Mouse (Mus musculus) cerebellum, adult 2 months (tissue): Measurements from ENCODE around the gene Rpp25l. TPM values are rescaled to one million over a fixed set of nuclear protein-coding genes. Genes with fewer than 3 reads are reported as not detected.
"Not testable (repeated sequence)": the region's sequence is repeated elsewhere in the genome, so short reads cannot be mapped to it uniquely, and the experiment has no call there.

ENCODE experiments used
- DNase-seq, 2 experiments: peaks; one replicate each; pipeline ENCODE4 v3.0.0; 2021
- H3K27ac ChIP-seq: fragments of 200-500 bp; 2 replicates; pipeline ENCODE4 v1.5.1; 2012; ENCODE audit warnings: low read length, control low read depth, inconsistent platforms; ENCODE audit not compliant: insufficient read depth
- H3K27me3 ChIP-seq: fragments of 200-500 bp; 2 replicates; pipeline ENCODE4 v1.6.1; 2012; ENCODE audit warnings: inconsistent platforms, mild to moderate bottlenecking, low read length, moderate library complexity; ENCODE audit not compliant: control insufficient read depth, insufficient read depth
- H3K4me1 ChIP-seq: fragments of 200-500 bp; 2 replicates; pipeline ENCODE4 v1.6.1; 2011; ENCODE audit warnings: low read length; ENCODE audit not compliant: control insufficient read depth, insufficient read depth
- H3K4me3 ChIP-seq: fragments of 200-500 bp; replicated peaks from 2 replicates; pipeline ENCODE3; 2011; ENCODE audit warnings: mild to moderate bottlenecking, low read depth, low read length, control low read depth; ENCODE audit not compliant: insufficient read depth
- CTCF ChIP-seq: fragments of 200-500 bp; IDR thresholded peaks from 2 replicates; pipeline ENCODE4 v1.5.1; 2011; ENCODE audit warnings: low read depth, mild to moderate bottlenecking, control low read depth, low read length, moderate library complexity, borderline replicate concordance; ENCODE audit not compliant: insufficient read depth
- POLR2A ChIP-seq: fragments of 200-500 bp; IDR thresholded peaks from 2 replicates; pipeline ENCODE4 v1.6.1; 2011; ENCODE audit warnings: low read length, control low read depth, borderline replicate concordance; ENCODE audit not compliant: insufficient read depth
- WGBS: fragments of 180-500 bp; shearing (Covaris S2); methylation state at CpG from one replicate; pipeline ENCODE4 v1.1.7; 2018; 5-methylcytosine and 5-hydroxymethylcytosine counted together
- polyA plus RNA-seq: library from polyadenylated mRNA; depleted of rRNA; stranded (reverse); fragments of >200 nt; gene quantifications from 2 replicates; pipeline ENCODE4 v1.2.3, GENCODE M21; 2012

The Rpp25l gene
- polyA plus RNA-seq, 1 experiment = 43.3 TPM

GRCm38 (mm10) chr4:41712421-41713196 is 725 bp downstream of the Rpp25l start:
- TF ChIP-seq CTCF (no peak), POLR2A (no peak)
- 7% methylated on average over 31 of the region's 31 CpGs for WGBS
- peak overlapping the region; percentile 81 for H3K27ac ChIP-seq
- peaks cover 9% of the 10 kb centered on the region; the same call in 1 of the 2 replicates for H3K4me1 ChIP-seq
- H3K27me3 ChIP-seq = no peaks in the 10 kb centered on the region
- peak in 1 of 2 experiments; percentile 54 for DNase-seq
- H3K4me3 ChIP-seq = peak overlapping the region; percentile 90

- WGBS = 21% methylated on average over 16 of the region's 16 CpGs
- Histone ChIP-seq H3K4me3 (peak overlapping the region; percentile 90), H3K4me1 (peaks cover 14% of the 10 kb centered on the region), H3K27me3 (no peaks in the 10 kb centered on the region), H3K27ac (peak overlapping the region; percentile 4; the same call in 1 of the 2 replicates)
- DNase-seq = peak; percentile 64 to 69
- TF ChIP-seq POLR2A = no peak
- no peak for TF ChIP-seq CTCF
These were observed 1.5 kb downstream of the Rpp25l start for GRCm38 (mm10) chr4:41711705-41712375.

GRCm38 (mm10) chr4:41710229-41710628 is 3.1 kb downstream of the Rpp25l start:
- Histone ChIP-seq H3K27ac (no peak overlapping the region), H3K27me3 (no peaks in the 10 kb centered on the region), H3K4me1 (peaks cover 22% of the 10 kb centered on the region), H3K4me3 (no peak overlapping the region)
- no peak for DNase-seq
- 71% methylated on average over 4 of the region's 4 CpGs for WGBS
- TF ChIP-seq POLR2A = no peak

GRCm38 (mm10) chr4:41708192-41708745 is 5.1 kb downstream of the Rpp25l start:
- WGBS = 43% methylated on average over 8 of the region's 8 CpGs
- no peak overlapping the region for H3K4me3 ChIP-seq
- peaks cover 22% of the 10 kb centered on the region for H3K4me1 ChIP-seq
- DNase-seq = peak in 1 of 2 experiments; percentile 65
- no peak overlapping the region for H3K27ac ChIP-seq
- TF ChIP-seq POLR2A (no peak), CTCF (peak; percentile 41; the same call in 1 of the 2 replicates)
- H3K27me3 ChIP-seq = no peaks in the 10 kb centered on the region

GRCm38 (mm10) chr4:41707011-41707535 is 6.3 kb downstream of the Rpp25l start:
- WGBS = 7% methylated on average over 13 of the region's 13 CpGs
- DNase-seq = peak; percentile 80 to 84

GRCm38 (mm10) chr4:41705922-41706754 is 7.2 kb downstream of the Rpp25l start:
- Histone ChIP-seq H3K4me3 (no peak overlapping the region), H3K27ac (no peak overlapping the region), H3K4me1 (peaks cover 15% of the 10 kb centered on the region), H3K27me3 (no peaks in the 10 kb centered on the region)
- TF ChIP-seq POLR2A = no peak
- no peak for TF ChIP-seq CTCF
- DNase-seq = peak in 1 of 2 experiments; percentile 44
- WGBS = 47% methylated on average over 19 of the region's 19 CpGs

More at GRCm38 (mm10) chr4:41707011-41707535, 6.3 kb downstream of the Rpp25l start:
- H3K4me3 ChIP-seq = no peak overlapping the region
- H3K4me1 ChIP-seq = peaks cover 19% of the 10 kb centered on the region
- no peaks in the 10 kb centered on the region for H3K27me3 ChIP-seq
- TF ChIP-seq CTCF = peak; percentile 84
- TF ChIP-seq POLR2A = no peak
- H3K27ac ChIP-seq = no peak overlapping the region

GRCm38 (mm10) chr4:41704651-41705050 is 8.7 kb downstream of the Rpp25l start:
- Histone ChIP-seq H3K27me3 (no peaks in the 10 kb centered on the region), H3K4me1 (peaks cover 13% of the 10 kb centered on the region), H3K27ac (no peak overlapping the region), H3K4me3 (no peak overlapping the region)
- 58% methylated on average over 5 of the region's 5 CpGs for WGBS
- TF ChIP-seq CTCF (no peak), POLR2A (no peak)
- DNase-seq = no peak

- 87% methylated on average over 2 of the region's 2 CpGs for WGBS
- H3K4me1 ChIP-seq = peaks cover 11% of the 10 kb centered on the region
- H3K4me3 ChIP-seq, H3K27me3 ChIP-seq, DNase-seq, H3K27ac ChIP-seq: not testable (repeated sequence)
These were observed 11.1 kb downstream of the Rpp25l start for GRCm38 (mm10) chr4:41702226-41702625.

GRCm38 (mm10) chr4:41700224-41700623 is 13.1 kb downstream of the Rpp25l start:
- 43% methylated on average over 2 of the region's 8 CpGs for WGBS
- H3K27ac ChIP-seq, H3K27me3 ChIP-seq, H3K4me1 ChIP-seq, H3K4me3 ChIP-seq, DNase-seq: not testable (repeated sequence)

GRCm38 (mm10) chr4:41699783-41700182 is 13.6 kb downstream of the Rpp25l start, which contains the start of gene Il11ra1:
Il11ra1 (plus strand) TSS chr4:41699989.
- WGBS = 81% methylated on average over 10 of the region's 10 CpGs
- not testable (repeated sequence) for DNase-seq, H3K4me1 ChIP-seq, H3K27me3 ChIP-seq, H3K27ac ChIP-seq, H3K4me3 ChIP-seq
